In the genomic region with DNA sequence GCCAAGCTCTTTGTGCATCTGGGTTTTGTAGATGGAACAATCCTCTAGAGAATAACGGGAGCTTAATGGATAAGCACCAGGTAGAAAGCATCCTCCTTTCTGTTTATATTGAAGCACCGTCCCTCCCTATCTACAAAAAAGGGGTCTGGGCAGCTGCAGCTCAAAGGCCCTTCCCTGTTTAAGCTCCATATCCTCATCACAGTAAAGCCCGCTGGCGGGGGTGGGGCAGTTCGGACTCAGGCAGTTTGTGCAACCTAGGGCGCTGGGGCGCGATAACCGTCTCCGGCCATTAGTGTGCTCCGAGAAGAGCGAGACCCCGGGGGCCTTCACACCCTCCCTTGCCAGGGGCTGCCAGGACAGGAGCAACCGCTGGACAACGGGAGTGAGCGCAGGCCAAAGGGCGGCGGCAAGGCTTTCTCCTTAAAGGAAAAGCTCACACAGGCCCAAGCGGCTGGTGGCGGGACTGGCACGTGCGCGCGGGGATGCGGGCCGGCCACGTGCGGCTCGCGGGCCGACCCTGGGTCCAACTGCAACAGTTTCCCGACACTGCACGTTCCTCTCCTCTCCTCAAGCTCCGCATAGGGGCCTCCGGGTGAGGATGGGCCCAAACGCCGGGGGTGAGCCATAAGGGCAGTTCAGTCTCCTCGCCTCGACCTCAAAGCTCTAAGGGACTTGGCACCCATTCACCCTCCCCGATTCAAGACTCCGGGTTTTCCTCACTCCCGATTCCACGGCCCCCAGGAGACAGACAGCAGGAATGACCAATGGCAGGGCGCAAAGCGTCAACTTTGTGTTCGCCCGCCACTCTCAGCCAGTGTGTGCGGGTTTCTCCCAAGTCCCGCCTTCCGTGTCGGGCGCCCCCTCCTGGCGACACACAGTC, we compare ENCODE assay signal across 7 mouse cellular contexts. TPM values are rescaled to one million over a fixed set of nuclear protein-coding genes. Genes with fewer than 3 reads are reported as not detected.
A peak's percentile ranks its signal among the peaks of the same experiment; 100 is the strongest.
DNase-seq lines count a peak whose midpoint lies in the region; ATAC-seq lines count a peak whose summit lies in the region.

No protein-coding gene starts in this region.

- DNase-seq in adrenal gland, adult 18-20 months (ENCODE audit: low spot score in 2 of 2): peak; percentile 99
- DNase-seq in embryo, embryonic 11 days: peak; percentile 99
- DNase-seq in gastrocnemius, postnatal 25 days: peak; percentile 99
- DNase-seq in intestine, embryonic 14.5 days (ENCODE audit: low spot score): peak; percentile 100
- DNase-seq in left cerebral cortex, postnatal 14 days (ENCODE audit: low spot score in 2 of 2): peak; percentile 100
- DNase-seq in mesoderm, embryonic 11.5 days (ENCODE audit: low read depth, low spot score): peak; percentile 99
- DNase-seq in right cerebral cortex, postnatal 4 days: peak; percentile 100

- intact Hi-C loops in left cerebral cortex, postnatal 14 days (cut with DNase I): loop anchor here (1.0 kb wide), 1 partner anchor 38 kb away; no protein-coding TSS in a partner anchor

- peak; percentile 75 for ATAC-seq in intestine, embryonic 14.5 days (replicated peaks; ENCODE audit: low FRiP score, low TSS enrichment, low read depth)

- peak overlapping the region; percentile 98 for H3K4me2 ChIP-seq in intestine, embryonic 14.5 days (ENCODE audit: low read length)

- peak overlapping the region; percentile 100 for H3K9ac ChIP-seq in intestine, embryonic 14.5 days (ENCODE audit: low read length)

- peaks cover 16% of the 10 kb centered on the region for H3K4me1 ChIP-seq in intestine, embryonic 14.5 days (replicated peaks; ENCODE audit: control insufficient read depth, insufficient read depth, low read length)

- H3K9me3 ChIP-seq in intestine, embryonic 14.5 days (ENCODE audit: control insufficient read depth, low read length): no peaks in the 10 kb centered on the region

- 1% methylated on average over 53 of the region's 53 CpGs for WGBS in intestine, embryonic 14.5 days

- H3K4me3 ChIP-seq in intestine, embryonic 14.5 days (ENCODE audit: low read depth, low read length): peak overlapping the region; percentile 100

- H3K36me3 ChIP-seq in intestine, embryonic 14.5 days (ENCODE audit: control insufficient read depth, insufficient read depth, low read length): peaks cover 13% of the 10 kb centered on the region

- no peaks in the 10 kb centered on the region for H3K27me3 ChIP-seq in intestine, embryonic 14.5 days (replicated peaks; ENCODE audit: control insufficient read depth, insufficient read depth, low read length)

- H3K27ac ChIP-seq in intestine, embryonic 14.5 days (ENCODE audit: low read depth): peak overlapping the region; percentile 100

RNA-seq across cellular contexts. Expression of gene Ptma, which starts 1.7 kb away (rescaled TPM):
- 100 to 1,000 TPM; 463 to 486 TPM for total RNA-seq in adrenal gland, adult 18-20 months (2021)
- total RNA-seq in gastrocnemius, postnatal 25 days (2021): 100 to 1,000 TPM; 100 to 129 TPM
- polyA plus RNA-seq in intestine, embryonic 14.5 days (2014; fragmentation: Nextera tagmentation; extraction: Ambion mirVana): 2,795 and 2,826 TPM in 2 replicates
- total RNA-seq in left cerebral cortex, postnatal 14 days (2021): 100 to 1,000 TPM; 336 to 423 TPM

RNA-seq across cellular contexts. Expression of gene Pde6d, which starts 57.6 kb away (rescaled TPM):
- 10 to 100 TPM; 25.3 to 26.0 TPM for total RNA-seq in adrenal gland, adult 18-20 months (2021)
- total RNA-seq in gastrocnemius, postnatal 25 days (2021): 10 to 100 TPM; 21.9 to 29.6 TPM
- 45.7 and 46.0 TPM in 2 replicates for polyA plus RNA-seq in intestine, embryonic 14.5 days (2014; fragmentation: Nextera tagmentation; extraction: Ambion mirVana)
- 10 to 100 TPM; 60.5 to 63.2 TPM for total RNA-seq in left cerebral cortex, postnatal 14 days (2021)

RNA-seq across cellular contexts. Expression of gene Cops7b, which starts 57.8 kb away (rescaled TPM):
- total RNA-seq in adrenal gland, adult 18-20 months (2021): 10 to 100 TPM in 1 of 2 experiments, 1 to 10 TPM in 1; 9.9 to 12.6 TPM
- 10 to 100 TPM in 1 of 2 experiments, 1 to 10 TPM in 1; 9.6 to 10.4 TPM for total RNA-seq in gastrocnemius, postnatal 25 days (2021)
- 36.9 and 43.0 TPM in 2 replicates for polyA plus RNA-seq in intestine, embryonic 14.5 days (2014; fragmentation: Nextera tagmentation; extraction: Ambion mirVana)
- 10 to 100 TPM; 24.8 to 28.7 TPM for total RNA-seq in left cerebral cortex, postnatal 14 days (2021)

Comparison
In these comparisons a context has a peak if more than half of its experiments do, and no peak if none do; other contexts are left out.
1. Peak in every context shown above with its lines: DNase-seq, ATAC-seq, H3K4me3 ChIP-seq and H3K27ac ChIP-seq.